Mouse (Mus musculus) retina, postnatal 7 days (tissue): ENCODE measurements around the gene Rab32.
A peak's percentile ranks its signal among the peaks of the same experiment; 100 is the strongest.
"Not testable (repeated sequence)": the region's sequence is repeated elsewhere in the genome, so short reads cannot be mapped to it uniquely, and the experiment has no call there.

ENCODE experiments used
- DNase-seq: peaks from one replicate; pipeline ENCODE4 v3.0.0-alpha.2; 2012; ENCODE audit warnings: low read depth, low spot score

Rab32 gene

GRCm38 (mm10) chr10:10557570-10558336 is at the start of gene Rab32:
TSS of gene Rab32 (minus strand) at chr10:10558265.
- DNase-seq: peak; percentile 75

GRCm38 (mm10) chr10:10600771-10601170 is 42.7 kb upstream of the Rab32 start:
- DNase-seq: no peak

GRCm38 (mm10) chr10:10597495-10597894 is 39.4 kb upstream of the Rab32 start:
- not testable (repeated sequence) for DNase-seq

- no peak for DNase-seq
These were observed 22.7 kb upstream of the Rab32 start for GRCm38 (mm10) chr10:10580811-10581210.

- DNase-seq: no peak
These were observed 21.8 kb upstream of the Rab32 start for GRCm38 (mm10) chr10:10579821-10580220.

- DNase-seq: no peak
These were observed 259 bp upstream of the Rab32 start for GRCm38 (mm10) chr10:10558337-10558711.

- DNase-seq: no peak
These were observed 980 bp downstream of the Rab32 start for GRCm38 (mm10) chr10:10557085-10557484.

GRCm38 (mm10) chr10:10555676-10556075 is 2.4 kb downstream of the Rab32 start:
- DNase-seq: no peak

GRCm38 (mm10) chr10:10555221-10555620 is 2.8 kb downstream of the Rab32 start:
- DNase-seq: no peak

GRCm38 (mm10) chr10:10550134-10550533 is 7.9 kb downstream of the Rab32 start:
- DNase-seq: no peak

GRCm38 (mm10) chr10:10546623-10547022 is 11.4 kb downstream of the Rab32 start:
- no peak for DNase-seq

GRCm38 (mm10) chr10:10544955-10545354 is 13.1 kb downstream of the Rab32 start:
- DNase-seq: no peak
